Mouse (Mus musculus) hindbrain, embryonic 15.5 days (tissue): ENCODE data around the gene Baat. TPM values are rescaled to one million over a fixed set of nuclear protein-coding genes. Genes with fewer than 3 reads are reported as not detected.
A peak's percentile ranks its signal among the peaks of the same experiment; 100 is the strongest.
"Not testable (repeated sequence)": the region's sequence is repeated elsewhere in the genome, so short reads cannot be mapped to it uniquely, and the experiment has no call there.

Experiments
- ATAC-seq: fragments of 200-750 bp; cut with Nextera tagmentation; 2 replicates; pipeline ENCODE4 v1.8.0; 2017; ENCODE audit warnings: low read depth, moderate number of reproducible peaks, moderate TSS enrichment; ENCODE audit not compliant: low FRiP score
- H3K27ac ChIP-seq: fragments of 300-500 bp; sonication (generic); replicated peaks from 2 replicates; pipeline ENCODE4 v1.5.1; 2015; ENCODE audit warnings: mild to moderate bottlenecking, inconsistent platforms
- H3K27me3 ChIP-seq: fragments of 300-500 bp; sonication (generic); 2 replicates; pipeline ENCODE4 v1.6.1; 2015; ENCODE audit warnings: control low read depth, inconsistent platforms
- H3K36me3 ChIP-seq: fragments of 300-500 bp; sonication (generic); 2 replicates; pipeline ENCODE4 v1.6.1; 2015; ENCODE audit warnings: control low read depth, inconsistent platforms
- H3K4me1 ChIP-seq: fragments of 300-500 bp; sonication (generic); replicated peaks from 2 replicates; pipeline ENCODE4 v1.6.1; 2015; ENCODE audit warnings: control low read depth, inconsistent platforms
- H3K4me2 ChIP-seq: fragments of 300-500 bp; sonication (generic); 2 replicates; pipeline ENCODE4 v1.6.1; 2015; ENCODE audit warnings: moderate library complexity, mild to moderate bottlenecking, inconsistent platforms
- H3K4me3 ChIP-seq: fragments of 300-500 bp; sonication (generic); 2 replicates; pipeline ENCODE4 v1.5.1; 2015; ENCODE audit warnings: mild to moderate bottlenecking, inconsistent platforms
- H3K9ac ChIP-seq: fragments of 300-500 bp; sonication (generic); 2 replicates; pipeline ENCODE4 v1.6.1; 2015; ENCODE audit warnings: inconsistent platforms
- H3K9me3 ChIP-seq: fragments of 300-500 bp; sonication (generic); 2 replicates; pipeline ENCODE4 v1.6.1; 2016; ENCODE audit warnings: control low read depth, inconsistent platforms
- WGBS: fragments of 180-500 bp; shearing (Covaris S2); methylation state at CpG from one replicate; pipeline ENCODE4 v1.1.7; 2015; 5-methylcytosine and 5-hydroxymethylcytosine counted together
- polyA plus RNA-seq: library from polyadenylated mRNA; unstranded; fragments of >200 nt; fragmentation: Nextera tagmentation; extraction: Ambion mirVana; gene quantifications from 2 replicates; pipeline ENCODE4 v1.2.1, GENCODE M21; 2015

The Baat gene
- polyA plus RNA-seq, 1 experiment from 2014 or later, result not detected

DNA sequence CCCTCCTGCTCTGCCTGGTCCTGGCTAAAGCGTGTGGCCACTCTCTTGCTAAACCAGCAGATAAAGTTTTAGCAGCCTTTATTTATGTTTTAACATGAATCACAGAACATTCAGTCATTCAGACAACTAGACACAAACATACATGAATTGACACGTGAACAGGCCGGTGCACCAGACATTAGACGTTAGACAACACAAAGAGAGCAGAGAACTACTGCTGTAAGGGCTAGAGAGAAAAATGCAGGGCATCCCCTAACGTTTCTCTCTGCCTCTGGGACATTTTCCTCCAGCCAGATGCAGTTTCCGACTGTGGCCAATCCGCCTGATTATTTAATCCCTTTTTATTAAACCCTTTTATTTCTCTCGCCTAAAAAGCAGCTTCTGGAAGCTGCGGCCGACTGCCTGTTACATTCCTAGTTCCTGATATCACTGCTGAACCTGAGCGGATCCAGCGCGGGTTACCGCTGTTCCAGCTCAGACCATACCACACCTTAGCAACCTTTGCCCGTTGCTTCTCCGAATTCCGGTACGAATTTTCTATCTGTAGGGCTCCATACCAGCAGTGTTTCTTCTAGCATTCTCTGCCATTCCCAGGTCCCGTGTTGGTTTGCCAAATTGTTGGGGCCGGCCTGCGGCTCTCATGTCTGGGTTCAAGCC is 26.1 kb downstream of the Baat start:
- no peaks in the 10 kb centered on the region for H3K36me3 ChIP-seq
- H3K27me3 ChIP-seq, result no peaks in the 10 kb centered on the region
- no peaks in the 10 kb centered on the region for H3K9me3 ChIP-seq
- no peak for ATAC-seq
- no peaks in the 10 kb centered on the region for H3K4me1 ChIP-seq
- H3K27ac ChIP-seq, result no peak overlapping the region
- peak overlapping the region; percentile 3; the same call in 1 of the 2 replicates for H3K4me2 ChIP-seq
- WGBS, result 29% methylated on average over 21 of the region's 21 CpGs
- H3K9ac ChIP-seq, result no peak overlapping the region
- no peak overlapping the region for H3K4me3 ChIP-seq

DNA sequence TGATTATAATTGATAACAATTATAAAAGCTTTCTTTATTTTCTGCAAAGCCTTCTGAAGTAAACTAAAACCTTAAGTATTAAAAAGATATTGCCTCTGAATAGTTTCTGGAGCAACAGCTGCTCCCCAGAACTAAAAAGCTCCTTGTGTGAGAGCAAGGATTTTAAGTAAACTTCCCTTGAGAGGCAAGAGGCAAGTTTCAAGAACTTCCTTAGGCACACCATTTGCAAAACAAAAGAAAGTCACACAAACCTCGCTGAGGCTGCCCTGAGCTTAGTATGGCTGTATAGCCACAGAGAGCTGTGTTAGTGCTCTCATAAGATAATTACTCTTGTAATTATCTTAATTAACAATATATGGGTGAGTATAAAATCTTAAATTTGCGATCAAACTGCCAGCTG is 27.3 kb downstream of the Baat start:
- not testable (repeated sequence) for H3K36me3 ChIP-seq, H3K4me2 ChIP-seq, H3K4me1 ChIP-seq, H3K9me3 ChIP-seq, H3K9ac ChIP-seq, H3K27me3 ChIP-seq, H3K27ac ChIP-seq, H3K4me3 ChIP-seq, ATAC-seq
- 23% methylated on average over 2 of the region's 2 CpGs for WGBS

DNA sequence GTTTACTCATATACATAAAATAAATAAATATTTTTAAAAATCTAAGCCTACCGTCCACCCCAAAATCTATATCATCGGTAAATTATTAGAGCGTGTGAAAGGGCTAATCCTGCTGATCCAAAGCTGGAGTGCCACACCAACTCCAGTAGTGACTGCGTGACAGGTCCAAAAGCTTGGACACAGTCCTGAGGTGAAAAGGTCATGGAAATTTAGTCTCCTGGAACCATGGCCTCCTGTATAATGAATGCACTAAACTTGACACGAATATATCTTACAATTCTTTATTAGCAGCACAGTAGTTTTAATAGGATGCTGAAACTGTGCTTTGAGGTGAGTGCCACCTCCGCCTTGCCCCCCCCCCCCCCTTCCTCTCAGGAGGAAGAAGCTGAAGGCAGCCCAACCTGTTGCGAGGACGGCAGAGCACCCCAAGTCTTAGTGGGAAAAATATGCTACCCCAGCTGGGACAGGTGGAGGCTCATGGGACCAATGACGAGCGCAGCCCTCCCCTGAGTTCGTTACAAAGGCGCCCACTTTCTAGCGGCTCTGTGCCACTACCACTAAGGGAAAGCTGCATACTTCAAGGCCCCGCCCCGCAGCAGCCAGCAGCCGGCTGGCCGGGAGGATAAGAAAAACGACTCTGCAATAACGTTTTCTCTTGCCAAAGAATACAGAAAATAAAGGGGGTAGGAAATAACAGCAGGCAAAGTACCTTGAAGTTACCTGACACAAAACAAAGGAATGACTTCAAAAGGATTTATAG is 28.1 kb downstream of the Baat start:
- no peaks in the 10 kb centered on the region for H3K9me3 ChIP-seq
- H3K27me3 ChIP-seq, result no peaks in the 10 kb centered on the region
- ATAC-seq, result peak; percentile 61; the same call in 1 of the 2 replicates
- 20% methylated on average over 19 of the region's 19 CpGs for WGBS
- H3K27ac ChIP-seq, result no peak overlapping the region
- no peaks in the 10 kb centered on the region for H3K36me3 ChIP-seq
- H3K4me1 ChIP-seq, result no peaks in the 10 kb centered on the region
- no peak overlapping the region for H3K9ac ChIP-seq
- H3K4me3 ChIP-seq, result peak overlapping the region; percentile 10
- H3K4me2 ChIP-seq, result peak overlapping the region; percentile 48

DNA sequence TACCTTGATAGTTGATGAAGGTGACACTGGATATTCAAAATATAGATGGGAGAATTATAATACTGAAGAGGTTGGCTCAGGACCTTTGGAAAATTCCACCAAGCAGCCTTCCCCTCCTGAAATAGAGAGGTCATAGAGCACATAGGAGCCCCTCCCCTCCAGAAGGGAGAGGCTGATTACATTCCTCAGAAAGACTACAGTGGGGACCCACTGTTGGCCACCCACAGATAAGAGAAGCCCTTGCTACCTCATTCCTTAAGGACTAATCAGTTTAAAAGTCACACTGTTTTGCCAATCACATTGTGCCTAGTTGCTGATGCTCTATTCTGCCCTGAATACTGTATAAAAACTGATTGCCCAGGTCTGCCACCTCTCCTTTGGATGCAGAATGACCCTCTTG is 31.8 kb downstream of the Baat start:
- Histone ChIP-seq H3K4me2 (no peak overlapping the region), H3K27ac (no peak overlapping the region), H3K36me3 (no peaks in the 10 kb centered on the region), H3K27me3 (no peaks in the 10 kb centered on the region), H3K9ac (no peak overlapping the region), H3K4me1 (no peaks in the 10 kb centered on the region), H3K9me3 (no peaks in the 10 kb centered on the region), H3K4me3 (no peak overlapping the region)
- no peak for ATAC-seq

DNA sequence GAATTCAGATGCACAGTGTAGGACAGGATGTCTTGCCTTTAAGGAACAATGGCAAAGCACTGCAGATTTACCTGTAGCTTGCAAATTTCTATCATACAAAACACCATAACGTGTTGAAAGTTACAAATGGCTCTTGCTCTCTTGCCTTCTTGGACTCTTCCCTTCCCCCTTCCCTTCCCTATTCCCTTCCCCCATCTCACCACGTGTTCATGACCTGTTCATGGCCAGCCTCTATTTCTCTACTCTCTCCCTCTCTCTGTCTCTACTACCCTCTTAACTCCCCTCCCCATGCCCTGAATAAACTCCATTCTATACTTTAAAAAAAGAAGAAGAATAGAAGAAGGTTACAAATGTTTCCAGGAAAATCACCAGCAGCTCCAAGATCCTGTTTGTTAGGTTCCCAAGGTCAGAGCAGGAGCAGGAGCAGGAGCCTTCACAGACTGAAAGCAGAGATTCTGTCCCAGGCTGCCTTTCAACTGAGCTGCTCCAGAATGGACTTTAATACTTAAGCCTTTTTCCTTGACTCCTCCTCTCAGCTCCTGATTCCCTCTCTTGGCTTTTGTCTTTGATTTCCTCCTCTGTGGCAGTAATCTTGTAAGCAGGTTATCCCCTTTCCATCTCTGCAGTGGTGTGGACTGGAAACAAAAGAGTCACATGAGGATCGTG is 32.8 kb downstream of the Baat start, which contains the start of gene Acnat1:
TSS of gene Acnat1 (minus strand) at position 478 of the 666 bp plus-strand sequence.
- H3K4me2 ChIP-seq, result no peak within 1 kb of the TSS
- WGBS, result 51% methylated on average over 3 of the region's 3 CpGs

DNA sequence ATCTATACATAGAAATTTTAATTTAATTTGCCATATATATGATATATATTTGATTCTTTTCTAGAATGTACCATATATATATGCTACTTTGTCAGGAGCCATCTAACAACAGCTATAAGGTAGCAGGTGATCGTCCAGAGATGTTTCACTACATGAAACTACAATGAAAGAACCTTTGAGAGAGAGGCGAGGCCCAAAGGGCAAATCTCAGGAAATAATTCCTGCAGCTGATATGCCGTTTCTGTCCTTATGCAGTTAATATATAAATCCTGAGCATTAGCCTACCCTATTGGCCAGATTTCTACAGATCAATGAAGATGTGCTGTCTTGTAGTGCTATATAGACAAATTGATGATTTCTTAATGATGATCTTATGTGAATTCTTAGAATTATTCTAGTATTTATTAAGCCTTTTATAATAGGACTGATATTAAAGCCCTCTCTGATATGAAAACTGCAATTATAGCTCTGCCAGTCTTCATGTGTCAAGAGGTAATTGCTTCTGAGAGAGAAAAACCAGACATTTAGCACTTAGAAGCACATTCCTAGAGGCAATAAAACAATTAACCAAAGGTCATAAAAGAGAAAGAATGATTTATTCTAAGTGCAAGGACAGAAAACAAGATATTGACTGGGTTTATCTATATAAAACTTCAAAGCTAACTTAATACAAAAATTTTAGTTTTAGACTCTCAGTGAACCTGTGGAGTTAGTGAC is 36.8 kb downstream of the Baat start:
- WGBS, result 91% methylated on average over 3 of the region's 3 CpGs
- no peak overlapping the region for H3K9ac ChIP-seq

More for the DNA sequence above, 32.8 kb downstream of the Baat start, which contains the start of gene Acnat1:
- no peaks in the 10 kb centered on the region for H3K4me1 ChIP-seq
- no peak within 1 kb of the TSS for H3K27ac ChIP-seq
- no peaks in the 10 kb centered on the region for H3K9me3 ChIP-seq
- H3K27me3 ChIP-seq, result no peaks in the 10 kb centered on the region
- H3K4me3 ChIP-seq, result no peak within 1 kb of the TSS
- no peaks in the 10 kb centered on the region for H3K36me3 ChIP-seq
- ATAC-seq, result no peak
- no peak within 1 kb of the TSS for H3K9ac ChIP-seq

DNA sequence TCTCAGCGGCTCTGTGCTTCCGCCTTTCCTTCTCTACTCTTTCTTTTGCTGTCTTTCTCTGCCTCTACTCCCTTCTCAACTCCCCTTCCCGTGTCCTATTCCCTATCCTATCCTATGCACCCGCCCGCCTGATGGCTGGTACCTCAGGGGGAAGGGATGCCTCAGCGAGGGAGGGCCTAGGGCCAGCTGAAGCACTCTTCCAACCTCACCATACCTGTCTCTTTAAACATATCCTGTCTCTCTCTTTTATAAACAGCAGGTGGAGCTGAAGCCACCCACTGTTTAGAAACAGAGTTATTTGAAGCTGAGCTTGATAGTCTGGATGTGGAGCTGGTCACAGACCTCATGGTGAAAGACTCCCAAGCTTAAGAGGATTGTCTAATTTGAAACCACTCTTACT is 39.0 kb downstream of the Baat start:
- ATAC-seq, result no peak
- no peaks in the 10 kb centered on the region for H3K9me3 ChIP-seq
- H3K36me3 ChIP-seq, result no peaks in the 10 kb centered on the region
- no peak overlapping the region for H3K4me3 ChIP-seq
- no peak overlapping the region for H3K4me2 ChIP-seq
- H3K4me1 ChIP-seq, result no peaks in the 10 kb centered on the region
- H3K27ac ChIP-seq, result no peak overlapping the region
- 90% methylated on average over 6 of the region's 6 CpGs for WGBS
- H3K9ac ChIP-seq, result no peak overlapping the region
- no peaks in the 10 kb centered on the region for H3K27me3 ChIP-seq

More for the DNA sequence above, 36.8 kb downstream of the Baat start:
- no peak for ATAC-seq
- no peaks in the 10 kb centered on the region for H3K9me3 ChIP-seq
- no peak overlapping the region for H3K4me3 ChIP-seq
- H3K4me2 ChIP-seq, result no peak overlapping the region
- no peak overlapping the region for H3K27ac ChIP-seq
- no peaks in the 10 kb centered on the region for H3K4me1 ChIP-seq
- no peaks in the 10 kb centered on the region for H3K27me3 ChIP-seq
- H3K36me3 ChIP-seq, result no peaks in the 10 kb centered on the region

DNA sequence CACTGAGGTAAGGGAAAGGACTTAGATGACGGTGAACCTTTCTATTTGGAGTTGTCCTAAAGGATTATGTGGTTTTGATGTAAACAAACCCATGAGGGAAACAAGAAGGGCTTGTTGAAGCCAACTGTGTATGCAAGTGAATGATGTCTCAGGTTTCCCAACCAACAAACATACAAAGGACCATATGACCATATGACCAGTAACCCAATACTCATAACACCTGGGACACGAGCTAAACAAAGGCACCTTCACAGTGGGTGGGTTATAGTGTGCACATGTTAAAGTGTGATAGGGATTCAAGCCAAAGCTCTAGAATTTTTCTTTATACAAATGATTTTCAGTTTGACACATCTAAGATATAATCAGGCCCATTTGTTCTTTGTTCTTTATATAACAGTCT is 50.2 kb downstream of the Baat start:
- ATAC-seq, result no peak
- WGBS, result 79% methylated on average over 2 of the region's 2 CpGs
- H3K9me3 ChIP-seq, result no peaks in the 10 kb centered on the region

DNA sequence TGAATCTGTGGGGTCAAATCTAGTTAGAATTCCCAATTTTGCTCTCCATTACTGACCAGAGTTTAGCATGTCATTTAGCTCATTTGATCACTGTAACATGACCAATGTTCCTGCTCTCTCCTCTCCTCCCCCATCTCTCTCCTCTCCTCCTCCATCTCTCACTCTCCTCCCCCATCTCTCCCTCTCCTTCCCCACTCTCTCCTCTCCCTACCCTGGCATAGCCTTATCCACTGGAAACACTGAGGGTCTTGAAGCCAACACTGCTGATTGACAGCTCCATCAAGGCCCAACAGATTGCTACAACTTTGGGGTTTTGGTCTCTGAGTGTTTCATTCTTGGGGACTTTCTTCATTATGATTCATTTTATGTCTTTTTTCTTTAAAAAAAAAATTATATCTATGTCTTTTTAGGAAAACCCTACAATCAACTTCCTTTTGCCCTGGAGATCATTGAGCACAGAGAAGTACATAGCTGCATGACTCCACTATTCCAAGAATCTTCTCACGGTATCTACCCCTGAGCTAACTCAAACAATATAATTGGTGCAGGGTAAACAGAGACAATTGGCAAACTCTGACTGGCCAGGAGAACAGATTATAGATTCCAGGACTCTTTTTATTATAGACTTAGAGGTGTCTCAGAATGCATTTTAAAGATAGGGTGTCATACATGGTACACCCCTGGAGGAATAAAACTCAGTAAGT is 54.4 kb downstream of the Baat start:
- H3K36me3 ChIP-seq, result no peaks in the 10 kb centered on the region
- no peaks in the 10 kb centered on the region for H3K4me1 ChIP-seq
- H3K27me3 ChIP-seq, result no peaks in the 10 kb centered on the region
- WGBS, result 75% methylated on average over 1 of the region's 1 CpGs
- no peak overlapping the region for H3K27ac ChIP-seq
- H3K4me3 ChIP-seq, result no peak overlapping the region
- no peaks in the 10 kb centered on the region for H3K9me3 ChIP-seq
- H3K9ac ChIP-seq, result no peak overlapping the region
- no peak for ATAC-seq
- no peak overlapping the region for H3K4me2 ChIP-seq

More for the DNA sequence above, 50.2 kb downstream of the Baat start:
- Histone ChIP-seq H3K27me3 (no peaks in the 10 kb centered on the region), H3K4me3 (no peak overlapping the region), H3K4me1 (no peaks in the 10 kb centered on the region), H3K4me2 (no peak overlapping the region), H3K9ac (no peak overlapping the region), H3K36me3 (no peaks in the 10 kb centered on the region), H3K27ac (no peak overlapping the region)

DNA sequence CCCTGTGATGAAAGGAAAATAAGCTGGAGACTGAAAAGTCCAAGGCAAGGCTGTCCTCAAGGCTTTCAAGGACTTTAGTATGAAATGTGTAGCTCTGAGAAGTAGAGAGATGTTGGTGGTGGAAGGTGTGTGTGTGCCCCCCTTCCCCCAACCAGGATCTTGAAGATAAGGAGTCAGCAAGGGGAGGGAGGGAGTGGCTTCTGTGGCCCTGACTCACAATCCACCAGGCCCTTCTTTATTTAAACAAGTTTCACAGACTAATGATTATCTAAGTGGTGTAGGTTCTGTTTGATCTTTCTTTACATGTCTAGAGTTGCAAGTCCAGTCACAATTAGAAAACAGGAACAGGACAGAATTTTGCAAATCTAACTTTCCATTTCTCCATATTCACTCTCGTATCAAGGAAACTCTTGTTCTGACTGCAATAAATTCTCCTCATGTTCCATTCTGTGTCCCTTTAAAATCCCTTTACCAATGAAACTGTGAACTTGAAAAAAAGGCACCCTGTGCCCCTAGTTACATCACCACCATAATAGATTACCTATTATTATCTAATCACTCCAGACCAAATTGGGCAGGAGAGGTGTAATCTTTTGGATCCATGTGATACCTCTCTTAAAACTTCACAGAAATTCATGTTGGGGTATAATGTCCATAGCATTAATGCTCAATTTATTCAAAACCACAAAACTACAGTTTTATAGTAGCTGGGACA is 55.1 kb downstream of the Baat start:
- 89% methylated on average over 1 of the region's 1 CpGs for WGBS
- not testable (repeated sequence) for H3K4me2 ChIP-seq, ATAC-seq, H3K27ac ChIP-seq, H3K9ac ChIP-seq, H3K4me3 ChIP-seq, H3K9me3 ChIP-seq, H3K36me3 ChIP-seq, H3K27me3 ChIP-seq, H3K4me1 ChIP-seq
